In the genomic region with DNA sequence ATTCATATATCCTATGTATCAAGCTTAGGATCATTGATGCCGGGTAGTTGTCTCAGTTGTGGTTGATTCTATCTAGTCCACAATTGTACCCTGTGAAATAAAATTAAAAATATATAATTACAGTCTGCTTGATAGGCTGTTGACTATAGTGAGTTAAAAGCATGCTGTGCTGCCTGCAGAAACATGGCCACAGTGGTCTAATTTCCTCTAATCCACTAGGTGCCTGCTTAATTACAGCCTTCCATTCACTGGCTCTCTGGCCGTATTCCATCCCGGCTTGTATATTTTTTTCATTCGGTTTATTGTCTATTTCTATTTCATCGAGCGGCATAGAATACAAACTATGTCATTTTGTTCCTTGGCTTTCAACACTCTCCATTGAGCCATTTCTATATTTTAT, we compare ENCODE assay signal across 18 mouse cellular contexts.
"Had no signal": no experiment of that assay in that cellular context is flagged by ENCODE, and none has a peak within 500 bp of the region (broad histone marks: within the 10 kb centered on the region; RNA-seq: fewer than 3 reads in every experiment).

No protein-coding gene starts in this region.

- H3K4me1 ChIP-seq: kidney, embryonic 15.5 days; liver, embryonic 13.5 days had no signal

- H3K4me2 ChIP-seq: kidney, embryonic 15.5 days; liver, embryonic 13.5 days; midbrain, embryonic 11.5 days had no signal

- H3K36me3 ChIP-seq: kidney, embryonic 15.5 days; liver, embryonic 13.5 days had no signal

- H3K9ac ChIP-seq: kidney, embryonic 15.5 days; liver, embryonic 13.5 days had no signal

- H3K27ac ChIP-seq: kidney, embryonic 15.5 days; left cerebral cortex, adult 2 months; liver, embryonic 13.5 days; stomach, postnatal 0 days had no signal

- DNase-seq: kidney, adult 11 months; kidney, adult 8-10 months; kidney, postnatal 10 days; kidney, postnatal 36 days; layer of hippocampus, postnatal 36 days; liver, embryonic 13.5 days; lung, adult 2 months; lung, postnatal 14 days; lung, postnatal 4 days; retina, postnatal 1 day; thymus, adult 2 months; thymus, postnatal 25 days had no signal

- H3K9me3 ChIP-seq: kidney, embryonic 15.5 days; liver, embryonic 13.5 days had no signal

- H3K27me3 ChIP-seq: kidney, embryonic 15.5 days; liver, embryonic 13.5 days had no signal

- ATAC-seq: midbrain, embryonic 16.5 days had no signal

- H3K4me3 ChIP-seq: kidney, embryonic 15.5 days; left cerebral cortex, adult 2 months; liver, embryonic 13.5 days; myocyte had no signal
